Mouse (Mus musculus) splenic B cell, adult 2 months (primary cell): Measurements from ENCODE around the gene Gm815.

Source experiments
- DNase-seq: peaks from one replicate; pipeline ENCODE4 v3.0.0-alpha.2; 2011; ENCODE audit warnings: low read depth, low spot score
- H3K27me3 ChIP-seq: 2 replicates; pipeline ENCODE4 v1.6.1; 2012; ENCODE audit warnings: mild to moderate bottlenecking, low read length, moderate library complexity, mixed read lengths; ENCODE audit not compliant: control insufficient read depth, poor library complexity, insufficient read depth, severe bottlenecking
- H3K36me3 ChIP-seq: 2 replicates; pipeline ENCODE4 v1.6.1; 2012; ENCODE audit warnings: mild to moderate bottlenecking, low read length, moderate library complexity, mixed read lengths; ENCODE audit not compliant: control insufficient read depth, poor library complexity, insufficient read depth, severe bottlenecking

The Gm815 gene

GRCm38 (mm10) chr19:26885616-26886015 is at the start of gene Gm815:
TSS of gene Gm815 (plus strand) at chr19:26885881.
- no peaks in the 10 kb centered on the region for H3K36me3 ChIP-seq
- H3K27me3 ChIP-seq, result no peaks in the 10 kb centered on the region
- no peak for DNase-seq

- DNase-seq, result no peak
- no peaks in the 10 kb centered on the region for H3K27me3 ChIP-seq
These were observed 48.1 kb upstream of the Gm815 start for GRCm38 (mm10) chr19:26837626-26838025.

GRCm38 (mm10) chr19:26843896-26844295 is 41.8 kb upstream of the Gm815 start:
- no peaks in the 10 kb centered on the region for H3K36me3 ChIP-seq
- no peaks in the 10 kb centered on the region for H3K27me3 ChIP-seq
- DNase-seq, result no peak

More at GRCm38 (mm10) chr19:26837626-26838025, 48.1 kb upstream of the Gm815 start:
- no peaks in the 10 kb centered on the region for H3K36me3 ChIP-seq

DNA sequence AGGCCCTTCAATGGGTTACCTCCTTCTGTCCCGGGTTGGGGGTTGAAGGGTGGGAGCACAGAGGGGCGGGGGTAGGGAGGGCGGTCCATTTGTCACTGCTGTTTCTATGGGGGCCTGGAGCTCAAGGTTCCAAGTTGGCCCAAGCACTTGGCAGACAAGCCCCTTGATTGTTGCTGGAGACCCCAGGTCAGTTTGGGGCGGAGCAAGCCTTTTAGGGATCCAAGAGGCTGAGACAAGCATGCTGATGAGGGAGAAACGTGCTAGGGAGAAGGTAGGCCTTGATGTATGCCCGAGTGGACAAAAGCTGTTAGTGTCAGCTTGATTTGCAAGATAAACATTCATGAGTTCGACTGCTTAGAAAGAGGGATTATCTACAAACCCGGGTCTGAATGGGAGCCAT is 40.9 kb upstream of the Gm815 start:
- no peak for DNase-seq
- H3K36me3 ChIP-seq, result no peaks in the 10 kb centered on the region
- no peaks in the 10 kb centered on the region for H3K27me3 ChIP-seq

DNA sequence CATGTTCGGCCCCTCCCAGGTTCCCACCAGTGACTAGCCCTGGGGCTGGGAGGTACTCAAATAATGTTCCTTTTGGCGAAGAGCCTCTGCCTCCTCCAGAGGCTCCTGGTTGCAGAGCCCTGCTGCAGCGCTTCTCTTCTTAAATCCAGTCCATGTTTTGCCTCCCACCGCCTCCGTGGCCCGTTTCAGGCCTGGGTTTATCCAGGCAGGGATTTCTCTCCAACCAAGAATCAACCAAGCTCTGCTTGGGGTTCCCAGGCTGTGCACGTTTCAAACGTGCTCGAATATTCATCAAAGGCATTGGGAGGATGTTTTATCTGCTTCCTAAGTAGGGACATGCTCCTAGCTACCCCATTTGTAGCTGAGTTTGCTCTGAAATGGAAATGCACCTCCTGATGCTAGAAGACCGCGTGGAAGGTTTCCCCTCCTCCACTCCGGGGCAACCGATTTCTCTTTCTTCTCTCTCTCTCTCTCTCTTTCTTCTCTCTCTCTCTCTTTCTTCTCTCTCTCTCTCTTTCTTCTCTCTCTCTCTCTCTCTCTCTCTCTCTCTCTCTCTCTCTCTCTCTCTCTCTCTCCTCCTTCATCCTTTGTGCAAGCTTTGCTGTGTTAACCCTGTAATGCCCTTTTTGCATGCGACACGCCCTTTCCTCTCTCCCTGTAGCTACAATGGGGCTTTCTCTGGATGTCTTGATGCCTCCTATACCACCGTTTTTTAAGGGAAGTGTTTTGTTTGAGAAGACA is 40.2 kb upstream of the Gm815 start:
- DNase-seq, result peak; percentile 86
- H3K36me3 ChIP-seq, result no peaks in the 10 kb centered on the region
- H3K27me3 ChIP-seq, result no peaks in the 10 kb centered on the region

DNA sequence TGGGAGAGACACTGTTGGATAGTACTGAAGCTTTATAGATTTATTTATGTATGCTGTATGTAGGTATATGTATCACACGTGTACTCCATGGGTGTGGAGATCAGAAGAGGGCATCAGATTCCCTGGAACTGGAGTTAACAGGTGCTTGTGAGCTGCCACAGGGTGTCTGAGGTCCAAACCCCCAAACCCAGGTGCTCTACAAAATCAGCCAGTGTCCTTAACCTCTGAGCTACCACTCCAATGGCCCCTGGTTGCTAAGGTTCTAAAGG is 39.7 kb upstream of the Gm815 start:
- no peak for DNase-seq

GRCm38 (mm10) chr19:26851017-26851782 is 34.5 kb upstream of the Gm815 start:
- Histone ChIP-seq H3K27me3 (no peaks in the 10 kb centered on the region), H3K36me3 (no peaks in the 10 kb centered on the region)
- no peak for DNase-seq

More for the DNA sequence above, 39.7 kb upstream of the Gm815 start:
- Histone ChIP-seq H3K36me3 (no peaks in the 10 kb centered on the region), H3K27me3 (no peaks in the 10 kb centered on the region)

DNA sequence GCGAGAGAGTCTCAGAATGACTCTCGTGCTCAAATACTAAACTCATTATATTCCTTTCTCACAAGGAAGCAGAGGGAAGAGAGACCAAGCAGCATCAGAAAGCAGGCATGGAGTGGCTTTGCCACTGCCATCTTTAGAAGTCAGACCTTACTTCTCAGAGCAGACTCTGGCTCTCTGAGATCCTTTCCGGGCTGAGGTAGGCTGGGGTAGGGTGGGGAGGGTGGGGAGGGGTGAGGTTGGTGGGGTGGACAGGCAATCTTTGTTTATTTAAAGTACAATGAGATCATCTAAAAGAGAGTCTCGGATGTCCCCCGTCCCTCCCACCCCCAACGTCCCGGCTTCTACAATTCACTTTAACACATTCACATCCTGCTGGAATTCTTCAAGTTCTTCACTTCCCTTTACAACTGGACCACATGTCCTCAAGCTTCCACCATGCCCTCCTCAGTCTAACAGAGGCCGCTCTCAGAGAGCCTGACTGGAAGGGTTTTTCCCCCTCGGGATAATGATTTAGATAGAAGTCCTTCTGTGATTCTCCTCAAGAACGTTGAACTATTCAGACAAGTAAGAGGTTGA is 33.3 kb upstream of the Gm815 start:
- H3K36me3 ChIP-seq, result no peaks in the 10 kb centered on the region
- H3K27me3 ChIP-seq, result no peaks in the 10 kb centered on the region

DNA sequence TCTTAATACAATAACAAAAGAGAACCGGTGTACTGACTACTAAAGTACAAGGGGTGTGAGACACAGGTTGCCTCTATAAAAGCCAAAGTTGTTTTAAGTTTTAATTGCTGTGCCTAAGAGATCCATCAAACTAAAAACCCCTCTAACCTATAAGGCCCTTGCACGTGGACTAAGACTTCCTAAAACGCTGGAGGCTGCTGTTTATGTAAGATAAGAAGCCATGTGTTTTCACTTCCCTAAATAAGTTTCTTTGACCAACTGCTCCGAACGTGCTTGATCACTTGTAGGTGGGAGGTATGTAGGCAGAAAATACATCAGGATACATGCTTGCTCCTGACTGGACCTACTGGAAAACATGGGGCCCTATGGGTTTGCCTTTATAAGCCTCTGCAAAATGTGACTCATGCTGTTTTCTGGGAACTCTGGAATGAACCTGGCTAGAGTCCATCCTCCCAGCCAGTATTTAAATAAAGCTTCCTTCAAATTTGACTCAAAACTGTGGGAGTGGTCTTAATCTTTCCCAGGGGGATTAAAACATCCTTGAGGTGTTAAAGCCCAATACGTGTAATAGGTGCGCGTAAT is 31.9 kb upstream of the Gm815 start:
- Histone ChIP-seq H3K27me3 (no peaks in the 10 kb centered on the region), H3K36me3 (no peaks in the 10 kb centered on the region)
- DNase-seq, result peak; percentile 44

More for the DNA sequence above, 33.3 kb upstream of the Gm815 start:
- no peak for DNase-seq

DNA sequence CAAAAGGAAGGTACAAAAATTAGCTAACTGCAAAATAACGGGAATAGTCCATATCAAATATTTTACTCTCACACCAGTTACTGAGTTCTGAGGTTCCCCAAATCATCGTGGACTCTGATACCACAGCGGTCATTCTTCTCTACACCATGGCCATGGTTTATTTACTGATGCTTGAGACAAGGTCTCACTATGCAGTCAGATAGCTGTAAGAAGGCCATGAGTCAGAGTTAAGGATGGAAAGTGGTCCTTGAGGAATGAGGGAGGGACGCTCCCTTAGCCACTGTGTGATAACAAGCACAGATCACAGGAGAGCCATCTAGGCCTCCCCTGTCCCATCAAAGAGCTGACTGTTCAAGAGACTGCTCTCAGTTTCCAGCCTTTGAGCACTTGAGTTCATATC is 31.0 kb upstream of the Gm815 start:
- H3K27me3 ChIP-seq, result no peaks in the 10 kb centered on the region

DNA sequence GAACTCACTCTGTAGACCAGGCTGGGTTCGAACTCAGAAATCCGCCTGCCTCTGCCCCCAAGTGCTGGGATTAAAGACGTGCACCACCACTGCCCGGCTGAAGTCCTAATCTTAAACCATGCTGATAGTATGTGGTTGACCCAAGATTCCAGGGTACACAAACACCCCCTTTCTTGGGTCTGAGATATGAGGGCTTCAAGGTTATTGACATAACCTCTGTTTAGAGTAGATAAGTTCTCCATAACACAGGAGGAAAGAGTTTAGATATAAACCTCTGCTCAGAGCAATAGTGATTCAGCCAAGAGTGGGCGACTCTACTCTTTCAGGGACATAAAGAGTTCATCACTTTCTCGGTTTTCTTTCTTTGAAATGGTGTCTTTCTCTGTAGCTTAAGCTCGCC is 30.5 kb upstream of the Gm815 start:
- no peak for DNase-seq
- no peaks in the 10 kb centered on the region for H3K27me3 ChIP-seq
- no peaks in the 10 kb centered on the region for H3K36me3 ChIP-seq

More for the DNA sequence above, 31.0 kb upstream of the Gm815 start:
- no peaks in the 10 kb centered on the region for H3K36me3 ChIP-seq
- no peak for DNase-seq

GRCm38 (mm10) chr19:26858427-26859194 is 27.1 kb upstream of the Gm815 start:
- Histone ChIP-seq H3K27me3 (no peaks in the 10 kb centered on the region), H3K36me3 (no peaks in the 10 kb centered on the region)
- DNase-seq, result no peak

DNA sequence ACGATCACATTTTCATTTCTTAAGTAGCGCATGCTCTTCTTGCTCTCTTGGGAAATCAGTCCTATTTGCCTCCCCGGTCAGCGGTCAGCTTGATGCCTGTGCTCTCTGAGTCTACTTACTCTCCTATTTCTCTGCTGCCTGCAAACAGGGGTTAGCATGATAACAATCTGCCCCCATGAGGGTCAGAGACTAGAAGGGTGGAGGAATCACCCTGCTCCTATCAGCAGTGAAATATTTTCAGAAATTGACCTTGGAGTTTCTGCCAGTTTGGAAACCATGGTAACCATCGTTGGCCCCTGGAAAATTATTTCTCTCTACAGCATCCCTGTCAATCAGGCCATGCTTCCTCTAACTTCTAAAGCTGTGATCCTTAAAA is 26.5 kb upstream of the Gm815 start:
- Histone ChIP-seq H3K36me3 (no peaks in the 10 kb centered on the region), H3K27me3 (no peaks in the 10 kb centered on the region)
- DNase-seq, result no peak

GRCm38 (mm10) chr19:26863662-26864061 is 22.0 kb upstream of the Gm815 start:
- Histone ChIP-seq H3K27me3 (no peaks in the 10 kb centered on the region), H3K36me3 (no peaks in the 10 kb centered on the region)
- DNase-seq, result no peak
